Mouse (Mus musculus) kidney, embryonic 14.5 days (tissue): ENCODE results near the gene Mif4gd. TPM values are rescaled to one million over a fixed set of nuclear protein-coding genes. Genes with fewer than 3 reads are reported as not detected.

Experiments used
- ATAC-seq: fragments of 200-750 bp; cut with Nextera tagmentation; 2 replicates; pipeline ENCODE4 v1.8.0; 2017; ENCODE audit warnings: moderate number of reproducible peaks, mild to moderate bottlenecking, moderate TSS enrichment, moderate library complexity; ENCODE audit not compliant: low FRiP score, low TSS enrichment
- H3K27ac ChIP-seq: fragments of 300-500 bp; sonication (generic); 2 replicates; pipeline ENCODE4 v1.5.1; 2014; ENCODE audit warnings: low read depth, mild to moderate bottlenecking, low read length, moderate library complexity, mixed read lengths
- H3K27me3 ChIP-seq: fragments of 300-500 bp; sonication (generic); 2 replicates; pipeline ENCODE4 v1.6.1; 2014; ENCODE audit warnings: mild to moderate bottlenecking, low read length; ENCODE audit not compliant: control insufficient read depth, insufficient read depth
- H3K36me3 ChIP-seq: fragments of 300-500 bp; sonication (generic); 2 replicates; pipeline ENCODE4 v1.6.1; 2014; ENCODE audit warnings: low read length, mixed read lengths; ENCODE audit not compliant: control insufficient read depth, insufficient read depth
- H3K4me1 ChIP-seq: fragments of 300-500 bp; sonication (generic); 2 replicates; pipeline ENCODE4 v1.6.1; 2014; ENCODE audit warnings: low read length, mixed read lengths; ENCODE audit not compliant: control insufficient read depth, insufficient read depth
- H3K4me2 ChIP-seq: fragments of 300-500 bp; sonication (generic); replicated peaks from 2 replicates; pipeline ENCODE4 v1.6.1; 2014; ENCODE audit warnings: low read depth, mild to moderate bottlenecking, low read length
- H3K4me3 ChIP-seq: fragments of 300-500 bp; sonication (generic); 2 replicates; pipeline ENCODE4 v1.5.1; 2014; ENCODE audit warnings: mild to moderate bottlenecking, low read length
- H3K9ac ChIP-seq: fragments of 300-500 bp; sonication (generic); 2 replicates; pipeline ENCODE4 v1.6.1; 2014; ENCODE audit warnings: low read depth, mild to moderate bottlenecking, low read length, moderate library complexity
- H3K9me3 ChIP-seq: fragments of 300-500 bp; sonication (generic); 2 replicates; pipeline ENCODE4 v1.6.1; 2016; ENCODE audit warnings: low read length; ENCODE audit not compliant: control insufficient read depth
- WGBS: fragments of 180-500 bp; shearing (Covaris S2); extraction: QIAGEN DNeasy Blood & Tissue Kit; methylation state at CpG from one replicate; pipeline ENCODE4 v1.1.7; 2014; 5-methylcytosine and 5-hydroxymethylcytosine counted together
- polyA plus RNA-seq: library from polyadenylated mRNA; unstranded; fragments of >200 nt; fragmentation: Nextera tagmentation; extraction: Ambion mirVana; gene quantifications from 2 replicates; pipeline ENCODE4 v1.2.1, GENCODE M21; 2014

The Mif4gd gene
- polyA plus RNA-seq, 1 experiment from 2014 or later = 33.3 TPM

GRCm38 (mm10) chr11:115613138-115613945, 573 bp upstream of the Mif4gd start:
- Histone ChIP-seq H3K9ac (peak overlapping the region; percentile 70), H3K27me3 (no peaks in the 10 kb centered on the region), H3K27ac (peak overlapping the region; percentile 92), H3K4me3 (peak overlapping the region; percentile 70), H3K36me3 (peaks cover 27% of the 10 kb centered on the region), H3K9me3 (no peaks in the 10 kb centered on the region), H3K4me1 (peaks cover 26% of the 10 kb centered on the region), H3K4me2 (peak overlapping the region; percentile 66)
- 1% methylated on average over 16 of the region's 16 CpGs for WGBS
- ATAC-seq = 0 out of 2 replicates have a peak, but pooled peaks have one; percentile 2

- peak overlapping the region; percentile 70 for H3K4me3 ChIP-seq
- peaks cover 32% of the 10 kb centered on the region for H3K36me3 ChIP-seq
- peak overlapping the region; percentile 70 for H3K9ac ChIP-seq
- no peak; the same call in none of the 2 replicates for ATAC-seq
- H3K9me3 ChIP-seq = no peaks in the 10 kb centered on the region
- peak overlapping the region; percentile 66 for H3K4me2 ChIP-seq
- peak overlapping the region; percentile 63 for H3K27ac ChIP-seq
- no peaks in the 10 kb centered on the region for H3K27me3 ChIP-seq
- H3K4me1 ChIP-seq = peaks cover 26% of the 10 kb centered on the region
- 0% methylated on average over 13 of the region's 13 CpGs for WGBS
These were observed 735 bp downstream of the Mif4gd start for GRCm38 (mm10) chr11:115612059-115612409.

- no peaks in the 10 kb centered on the region for H3K27me3 ChIP-seq
- 46% methylated on average over 6 of the region's 6 CpGs for WGBS
- no peak overlapping the region; the same call in 1 of the 2 replicates for H3K4me2 ChIP-seq
- H3K36me3 ChIP-seq = peaks cover 40% of the 10 kb centered on the region
- H3K4me1 ChIP-seq = peaks cover 26% of the 10 kb centered on the region
- H3K27ac ChIP-seq = no peak overlapping the region
- H3K4me3 ChIP-seq = no peak overlapping the region
- ATAC-seq = no peak
- no peak overlapping the region for H3K9ac ChIP-seq
- H3K9me3 ChIP-seq = no peaks in the 10 kb centered on the region
These were observed 1.6 kb downstream of the Mif4gd start for GRCm38 (mm10) chr11:115611173-115611572.

- H3K27ac ChIP-seq = no peak overlapping the region
- no peak overlapping the region for H3K4me2 ChIP-seq
- no peak overlapping the region for H3K9ac ChIP-seq
- H3K9me3 ChIP-seq = no peaks in the 10 kb centered on the region
- WGBS = 83% methylated on average over 3 of the region's 3 CpGs
- H3K27me3 ChIP-seq = no peaks in the 10 kb centered on the region
- no peak overlapping the region for H3K4me3 ChIP-seq
- peaks cover 46% of the 10 kb centered on the region for H3K36me3 ChIP-seq
- H3K4me1 ChIP-seq = peaks cover 24% of the 10 kb centered on the region
- no peak for ATAC-seq
These were observed 3.2 kb downstream of the Mif4gd start for GRCm38 (mm10) chr11:115609576-115609975.

GRCm38 (mm10) chr11:115608421-115609399, 4.1 kb downstream of the Mif4gd start:
- Histone ChIP-seq H3K27ac (no peak overlapping the region), H3K9ac (no peak overlapping the region), H3K27me3 (no peaks in the 10 kb centered on the region), H3K36me3 (peaks cover 46% of the 10 kb centered on the region), H3K4me3 (no peak overlapping the region), H3K4me2 (no peak overlapping the region), H3K9me3 (no peaks in the 10 kb centered on the region), H3K4me1 (peaks cover 22% of the 10 kb centered on the region)
- ATAC-seq = no peak
- WGBS = 86% methylated on average over 23 of the region's 23 CpGs

- H3K4me1 ChIP-seq = peaks cover 25% of the 10 kb centered on the region
- no peak overlapping the region for H3K4me3 ChIP-seq
- WGBS = 96% methylated on average over 18 of the region's 18 CpGs
- H3K27ac ChIP-seq = no peak overlapping the region
- peaks cover 46% of the 10 kb centered on the region for H3K36me3 ChIP-seq
- no peak overlapping the region for H3K9ac ChIP-seq
- no peaks in the 10 kb centered on the region for H3K9me3 ChIP-seq
- no peak overlapping the region for H3K4me2 ChIP-seq
- ATAC-seq = no peak
- H3K27me3 ChIP-seq = no peaks in the 10 kb centered on the region
These were observed 6.0 kb downstream of the Mif4gd start for GRCm38 (mm10) chr11:115606733-115607132.

- Histone ChIP-seq H3K9me3 (no peaks in the 10 kb centered on the region), H3K27me3 (no peaks in the 10 kb centered on the region), H3K9ac (peak overlapping the region; percentile 98), H3K4me1 (peaks cover 19% of the 10 kb centered on the region), H3K27ac (peak overlapping the region; percentile 91), H3K36me3 (peaks cover 39% of the 10 kb centered on the region), H3K4me3 (peak overlapping the region; percentile 92), H3K4me2 (peak overlapping the region; percentile 92)
- peak; percentile 21 for ATAC-seq
- under 1% methylated on average over 26 of the region's 26 CpGs for WGBS
These were observed 8.5 kb downstream of the Mif4gd start for GRCm38 (mm10) chr11:115604304-115604696.

- Histone ChIP-seq H3K27me3 (no peaks in the 10 kb centered on the region), H3K4me3 (peak within 1 kb of the TSS; percentile 92), H3K9me3 (no peaks in the 10 kb centered on the region), H3K36me3 (peaks cover 36% of the 10 kb centered on the region), H3K4me1 (peaks cover 19% of the 10 kb centered on the region), H3K4me2 (peak within 1 kb of the TSS; percentile 92), H3K9ac (peak within 1 kb of the TSS; percentile 98), H3K27ac (peak within 1 kb of the TSS; percentile 91)
- ATAC-seq = peak; percentile 96
- under 1% methylated on average over 87 of the region's 93 CpGs for WGBS
These were observed 9.1 kb downstream of the Mif4gd start, which contains the start of the genes Mrps7 and Gga3 for GRCm38 (mm10) chr11:115603476-115604303. Gene Mrps7 (plus strand): TSS chr11:115603925. Gene Gga3 (minus strand): TSS chr11:115604051.
